Mouse (Mus musculus) regulatory T cell (primary cell): ENCODE results near the gene Tenm3.
"Not testable (repeated sequence)": the region's sequence is repeated elsewhere in the genome, so short reads cannot be mapped to it uniquely, and the experiment has no call there.

Source experiments
- in situ Hi-C: fragments of 300-600 bp; cut with MboI, MseI; formaldehyde crosslinking; loops from one replicate; pipeline ENCODE4 v1.15.1; 2025; ENCODE audit warnings: high pct_unique_total_duplicates

The Tenm3 gene

GRCm38 (mm10) chr8:48211931-48212330, 631.8 kb downstream of the Tenm3 start:
- in situ Hi-C loops: no loop called here

- in situ Hi-C loops: no loop called here
These were observed 636.2 kb downstream of the Tenm3 start for GRCm38 (mm10) chr8:48207567-48207966.

GRCm38 (mm10) chr8:48206922-48207321, 636.8 kb downstream of the Tenm3 start:
- in situ Hi-C loops: no loop called here

DNA sequence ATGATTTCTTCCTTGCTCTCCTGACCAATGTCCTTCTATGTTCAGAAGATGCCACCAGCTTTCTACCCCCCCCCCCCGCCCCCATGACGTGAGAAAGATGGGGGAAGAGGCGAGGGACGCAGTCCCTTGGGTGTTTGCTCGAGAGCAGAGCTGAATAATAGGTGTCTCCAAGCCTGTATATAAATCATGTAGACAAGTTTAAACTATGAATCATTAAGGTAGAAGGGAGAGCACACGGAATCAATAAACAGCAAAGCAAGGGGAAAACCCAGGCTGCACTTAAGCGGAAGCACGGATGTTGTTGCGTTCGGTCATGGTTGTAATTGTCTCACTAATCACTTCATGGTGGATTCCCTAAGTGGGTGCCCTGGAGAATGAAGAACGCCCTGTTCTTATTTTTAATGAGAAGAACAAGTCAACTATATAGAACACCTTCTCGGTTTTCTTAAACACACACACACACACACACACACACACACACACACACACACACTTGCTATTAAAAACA, 638.9 kb downstream of the Tenm3 start:
- in situ Hi-C loops: no loop called here

DNA sequence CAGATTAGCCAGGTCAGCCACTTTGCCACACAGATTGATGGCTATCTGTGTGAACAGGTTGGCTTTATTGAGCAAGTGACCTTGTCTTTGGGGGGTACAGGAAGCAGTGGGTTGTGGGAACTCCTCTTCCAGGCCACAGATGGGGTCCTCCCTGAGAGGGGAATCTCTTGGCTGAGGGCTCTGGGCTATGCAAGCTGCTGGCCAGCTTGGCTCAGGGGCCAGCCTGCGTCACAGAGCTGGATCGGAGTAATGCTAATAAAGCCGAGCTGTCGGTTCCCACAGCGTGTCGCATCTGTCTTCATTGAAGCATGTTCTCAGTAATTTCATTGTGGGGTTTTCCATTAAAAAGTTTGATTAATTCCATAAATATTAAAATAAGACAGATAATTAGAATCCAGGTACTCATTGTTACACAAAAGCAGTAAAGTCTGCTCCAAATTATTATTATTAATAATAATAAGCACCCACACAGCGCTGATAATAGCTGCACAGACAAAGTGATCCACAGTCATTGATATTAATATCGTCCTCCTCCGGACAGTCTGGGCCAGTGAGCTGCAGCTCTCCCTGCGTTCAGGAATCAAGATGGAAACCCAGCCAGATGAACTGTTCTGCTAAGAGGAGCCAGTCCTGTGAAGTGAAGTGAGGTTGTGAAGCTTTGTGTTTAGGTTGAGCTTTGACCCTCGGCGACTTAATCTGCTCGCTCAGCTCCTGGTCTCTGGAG, 639.5 kb downstream of the Tenm3 start:
- in situ Hi-C loops: no loop called here

GRCm38 (mm10) chr8:48203611-48204010, 640.1 kb downstream of the Tenm3 start:
- in situ Hi-C loops: no loop called here

DNA sequence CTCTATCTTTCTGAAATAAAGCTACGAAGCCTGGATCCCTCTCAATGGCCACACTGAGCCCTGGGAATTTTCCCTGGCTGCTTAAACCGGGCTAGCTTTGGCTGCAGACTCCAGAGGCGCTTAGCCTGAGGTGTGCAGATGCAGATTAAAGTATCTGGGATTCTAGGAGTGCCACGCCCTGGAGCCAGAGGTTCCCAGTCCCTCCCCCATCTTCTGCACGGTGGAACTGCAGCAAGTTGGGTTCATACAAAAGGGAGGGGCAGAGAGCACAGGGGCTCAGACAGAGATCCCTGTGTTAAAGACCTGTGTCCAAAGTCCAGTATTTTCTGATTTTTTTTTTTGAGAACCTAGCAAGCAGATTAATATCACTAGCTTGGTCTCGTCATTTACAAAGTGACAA, 640.6 kb downstream of the Tenm3 start:
- in situ Hi-C loops: no loop called here

DNA sequence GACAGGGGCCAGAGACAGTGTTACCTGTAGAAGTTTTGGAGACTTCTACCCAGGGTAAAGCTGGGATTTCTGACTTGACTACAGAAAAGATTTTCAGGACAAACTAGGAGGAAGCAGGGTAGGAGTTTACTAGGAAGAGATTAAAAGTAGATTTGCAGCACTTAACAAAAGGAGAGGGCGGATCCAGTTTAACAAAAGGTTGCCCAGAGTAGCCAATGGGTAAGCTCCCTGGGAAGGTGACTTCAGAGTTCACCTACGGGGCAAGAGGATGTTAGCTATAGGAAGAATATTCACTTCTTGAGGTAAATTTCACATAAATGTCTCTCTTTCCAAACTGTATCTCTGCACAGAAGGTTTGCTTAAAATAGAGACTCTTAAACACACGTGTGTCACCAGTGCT, 641.1 kb downstream of the Tenm3 start:
- in situ Hi-C loops: no loop called here

GRCm38 (mm10) chr8:48199171-48199570, 644.6 kb downstream of the Tenm3 start:
- in situ Hi-C loops: no loop called here

DNA sequence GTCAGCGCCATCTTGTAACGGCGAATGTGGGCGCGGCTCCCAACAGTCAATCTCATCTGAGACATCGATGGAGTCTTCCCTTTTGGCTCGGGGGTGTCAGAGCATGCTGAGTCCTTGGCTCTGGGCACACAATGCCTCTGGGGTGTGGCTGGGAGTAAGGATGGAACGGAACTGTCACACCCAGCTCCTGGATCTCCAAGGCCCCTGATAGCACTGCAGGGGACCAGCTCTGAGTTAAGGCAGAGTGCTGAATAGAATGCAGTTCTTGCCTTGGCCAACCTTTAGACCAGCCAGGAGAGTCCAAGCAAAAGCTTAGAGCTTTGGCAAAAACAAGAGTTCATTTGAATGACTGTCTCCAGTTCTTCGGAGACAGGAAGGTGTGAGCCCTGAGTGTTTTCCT, 647.8 kb downstream of the Tenm3 start:
- in situ Hi-C loops: no loop called here

GRCm38 (mm10) chr8:48188586-48188985, 655.2 kb downstream of the Tenm3 start:
- in situ Hi-C loops: no loop called here

GRCm38 (mm10) chr8:48183758-48184157, 660.0 kb downstream of the Tenm3 start:
- in situ Hi-C loops: no loop called here

DNA sequence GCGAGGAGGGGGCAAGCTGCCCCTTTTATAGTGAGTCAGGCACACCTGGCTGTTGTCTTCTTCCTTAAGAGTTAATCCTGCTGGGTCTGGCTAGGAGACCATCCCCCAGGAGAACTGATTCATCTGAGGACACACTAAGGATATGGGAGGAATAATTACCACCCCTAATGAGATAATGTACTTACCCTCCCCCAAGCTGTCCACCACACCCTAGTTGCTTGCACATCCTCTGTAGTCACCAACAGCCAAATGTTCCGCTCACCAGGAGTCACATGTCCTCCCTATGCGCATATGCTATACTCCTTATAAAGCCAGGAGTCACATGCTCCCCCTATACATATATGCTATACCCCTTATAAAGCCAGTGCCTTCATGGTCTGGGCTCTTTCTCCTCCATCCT, 662.8 kb downstream of the Tenm3 start:
- in situ Hi-C loops: no loop called here

GRCm38 (mm10) chr8:48180146-48180545, 663.6 kb downstream of the Tenm3 start:
- in situ Hi-C loops: not testable (repeated sequence)

DNA sequence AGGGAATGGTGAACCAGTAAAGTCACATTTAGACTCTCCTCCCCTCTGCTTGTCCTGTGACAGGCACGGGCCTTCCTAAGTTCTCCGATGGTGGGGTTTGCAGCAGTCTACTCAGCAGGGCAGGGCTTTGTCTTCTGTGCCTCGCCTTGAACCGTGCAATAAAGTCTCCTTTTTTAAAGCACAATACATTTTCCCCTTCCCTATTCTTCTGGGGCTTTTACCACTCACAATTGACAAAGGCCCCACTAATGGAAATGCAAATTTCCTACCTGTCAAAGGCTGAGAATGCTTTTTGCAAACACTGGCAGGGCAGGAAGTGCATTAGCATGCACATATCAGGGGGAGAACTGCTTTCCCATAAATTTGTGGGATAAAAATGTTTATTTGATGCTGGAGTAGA, 664.8 kb downstream of the Tenm3 start:
- in situ Hi-C loops: loop anchor here (10.0 kb wide), 1 partner anchor 1986 kb away; no protein-coding TSS in a partner anchor

DNA sequence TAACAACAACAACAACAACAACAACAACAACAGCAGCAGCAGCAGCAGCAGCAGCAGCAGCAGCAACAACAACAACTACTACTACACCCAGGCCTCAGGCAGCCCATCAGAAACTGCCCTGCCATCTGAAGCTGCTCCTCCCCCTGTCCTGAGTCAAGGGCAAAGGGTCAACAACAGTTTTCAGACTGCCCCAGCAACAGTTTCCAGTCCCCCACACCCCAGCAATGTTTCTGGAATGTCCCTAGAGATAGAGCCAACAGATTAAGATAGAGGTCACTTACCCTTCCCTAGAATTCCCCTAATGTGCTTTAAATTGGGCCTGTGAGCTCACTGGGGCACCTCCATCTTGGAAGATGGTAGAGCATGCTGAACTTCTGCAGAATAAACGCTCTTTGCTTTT, 665.9 kb downstream of the Tenm3 start:
- in situ Hi-C loops: loop anchor here (10.0 kb wide), 1 partner anchor 1987 kb away; no protein-coding TSS in a partner anchor
